Mouse (Mus musculus) kidney, adult 2 months (tissue): ENCODE measurements around the gene Usp43.

ENCODE experiments used
- CTCF ChIP-seq: fragments of 200-500 bp; conservative IDR thresholded peaks from 2 replicates; pipeline ENCODE4 v1.5.1; 2011; ENCODE audit warnings: low read depth, mild to moderate bottlenecking, control low read depth, low read length, moderate library complexity, mixed read lengths; ENCODE audit not compliant: insufficient read depth, insufficient read length
- POLR2A ChIP-seq: fragments of 200-500 bp; IDR thresholded peaks from one replicate; pipeline ENCODE4 v1.6.1; 2011; ENCODE audit warnings: low read depth, low read length, control low read depth

DNA sequence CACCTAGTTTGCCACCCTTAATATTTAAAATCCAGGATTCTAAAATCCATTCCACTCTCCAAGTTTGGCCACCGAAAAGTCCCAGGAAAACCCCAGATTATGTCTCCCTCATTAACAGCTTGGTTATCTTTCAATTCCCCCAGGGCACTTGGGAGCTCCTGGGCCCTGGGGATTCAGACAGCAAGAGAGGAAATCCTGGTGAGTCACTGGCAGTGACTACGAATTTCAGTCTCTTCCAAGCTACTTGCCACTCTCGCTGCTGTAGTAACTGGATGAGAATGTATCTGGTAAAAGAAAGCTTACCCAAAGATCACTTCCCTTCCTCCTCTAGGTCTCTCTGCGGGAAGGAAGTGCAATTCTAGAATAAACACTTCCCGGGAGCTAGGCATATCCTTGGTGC lies 2.4 kb downstream of the Usp43 start:
- TF ChIP-seq CTCF (no peak), POLR2A (no peak)
